Mouse (Mus musculus): ENCODE results near the gene Kmt2e.
A peak's percentile ranks its signal among the peaks of the same experiment; 100 is the strongest.

Gene Kmt2e

DNA sequence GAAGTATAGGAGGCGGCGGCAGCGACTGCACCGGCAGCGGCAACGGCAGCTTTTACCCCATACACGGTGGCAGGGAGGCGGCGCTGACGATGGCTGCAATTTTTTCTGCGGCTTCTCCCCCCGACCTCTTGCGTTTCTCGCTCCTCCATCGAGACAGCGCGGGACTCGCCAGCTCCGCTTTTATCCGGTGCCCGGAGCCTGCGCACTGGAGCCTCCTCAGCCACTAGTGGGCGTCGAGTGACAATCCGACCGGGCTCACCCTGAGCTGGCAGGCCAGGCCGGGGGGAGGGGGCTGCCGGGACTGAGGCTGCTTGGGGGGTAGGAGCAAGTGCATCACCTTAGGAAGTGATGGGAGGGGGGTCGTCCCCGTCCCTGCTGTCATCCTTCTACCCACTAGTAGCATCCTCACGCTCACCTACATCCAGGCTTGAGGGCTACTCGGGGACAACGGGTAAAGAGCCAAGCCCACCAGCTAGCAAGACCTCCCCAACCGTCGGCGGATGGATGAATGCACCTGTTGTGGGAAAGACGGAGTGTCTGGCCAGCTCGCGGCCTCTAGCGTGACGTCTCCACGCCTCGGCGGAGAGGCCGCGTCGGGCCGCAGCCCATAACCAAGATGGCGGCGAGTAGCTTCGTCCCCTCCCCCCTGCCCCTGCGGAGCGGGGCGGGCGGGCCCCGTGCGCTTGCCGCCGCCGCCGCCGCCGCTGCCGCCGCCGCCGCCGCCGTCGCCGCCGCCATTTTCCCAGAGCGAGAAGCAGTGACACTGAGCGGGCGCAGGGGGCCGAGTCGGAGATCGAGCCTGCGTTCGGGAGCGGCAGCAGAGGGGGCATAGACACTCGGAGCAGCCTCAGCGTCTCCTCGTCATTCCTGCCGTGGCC, at the start of gene Kmt2e:
Gene Kmt2e (plus strand): TSS at position 722 of the 878 bp plus-strand sequence.
- DNase-seq (ENCODE audit: low spot score): peak; percentile 86

- DNase-seq (ENCODE audit: low spot score): no peak
Observed at GRCm38 (mm10) chr5:23385136-23385535, 49.1 kb upstream of the Kmt2e start.

GRCm38 (mm10) chr5:23385763-23386217, 48.5 kb upstream of the Kmt2e start:
- DNase-seq (ENCODE audit: low spot score): no peak

- DNase-seq (ENCODE audit: low spot score): peak; percentile 79
Observed at GRCm38 (mm10) chr5:23386562-23387312, 47.5 kb upstream of the Kmt2e start.

DNA sequence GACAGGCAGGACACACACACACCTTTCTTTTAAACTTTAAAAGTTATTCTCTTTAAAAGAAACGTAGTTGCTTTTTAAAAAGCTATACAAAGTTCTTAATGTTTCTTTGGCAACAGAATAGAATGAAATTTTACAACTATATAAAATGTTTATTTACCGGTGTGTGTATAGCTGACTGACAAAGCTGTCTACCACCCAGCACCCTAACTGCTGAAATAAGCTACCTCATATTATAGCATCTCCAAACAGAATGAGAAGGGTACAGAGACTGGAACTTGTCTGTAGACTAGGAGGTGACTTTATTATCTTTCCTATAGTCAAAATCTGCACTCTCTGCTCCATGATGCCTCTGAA, 47.0 kb upstream of the Kmt2e start:
- no peak for DNase-seq (ENCODE audit: low spot score)

DNA sequence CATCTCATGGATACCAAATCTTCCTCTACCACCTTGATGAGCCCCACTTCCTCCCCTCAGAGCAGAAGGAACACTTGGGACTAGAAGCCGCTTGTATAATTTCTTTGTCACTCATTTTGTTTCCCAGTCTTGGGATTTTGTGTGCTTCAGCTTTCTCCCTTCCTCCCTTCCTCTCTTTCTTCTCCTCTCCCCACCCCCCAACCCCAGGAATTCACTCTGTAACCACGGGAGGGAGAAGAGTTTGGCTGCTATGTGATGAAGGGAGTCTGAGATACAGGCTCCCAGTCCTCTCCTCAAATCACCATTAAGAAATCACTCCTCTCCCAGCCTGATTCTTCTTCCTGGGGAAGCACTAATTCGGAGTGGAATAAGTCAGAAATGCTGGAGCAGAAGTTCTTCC, 46.1 kb upstream of the Kmt2e start:
- DNase-seq (ENCODE audit: low spot score): no peak

DNA sequence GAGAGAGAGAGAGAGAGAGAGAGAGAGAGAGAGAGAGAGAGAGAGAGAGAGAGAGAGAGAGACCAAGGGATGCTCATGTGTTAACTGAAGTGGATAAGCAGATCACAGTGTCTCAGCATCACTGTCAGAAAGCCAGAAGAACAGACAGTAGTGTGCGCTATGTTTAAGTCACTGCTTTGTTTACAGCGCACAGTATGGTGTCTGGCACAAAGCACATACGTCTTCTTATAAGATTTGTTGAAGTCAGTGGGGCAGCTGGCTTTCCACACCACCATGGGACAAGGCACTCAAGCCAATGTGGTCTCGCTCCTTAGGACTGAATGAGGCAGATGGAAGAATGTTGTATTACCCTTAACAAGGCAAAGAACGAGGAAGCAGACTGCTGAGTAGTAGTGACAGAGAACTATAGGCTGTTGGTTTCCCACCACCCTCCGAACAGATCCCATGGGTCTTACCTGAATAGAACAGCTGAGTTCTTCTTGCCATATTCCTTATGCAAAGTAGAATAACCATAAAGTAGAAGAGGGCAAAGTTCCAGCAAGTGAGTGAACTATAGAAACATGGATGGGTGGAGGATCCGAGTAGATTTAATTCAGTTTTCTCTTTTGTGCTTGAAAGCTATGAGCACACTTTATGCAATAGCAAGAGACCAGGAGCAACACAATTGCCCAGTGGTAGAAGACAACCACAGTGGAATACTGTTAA, 44.5 kb upstream of the Kmt2e start:
- DNase-seq (ENCODE audit: low spot score): no peak

- no peak for DNase-seq (ENCODE audit: low spot score)
Observed at GRCm38 (mm10) chr5:23391714-23392113, 42.5 kb upstream of the Kmt2e start.

- no peak for DNase-seq (ENCODE audit: low spot score)
Observed at GRCm38 (mm10) chr5:23393870-23394269, 40.4 kb upstream of the Kmt2e start.

- DNase-seq (ENCODE audit: low spot score): no peak
Observed at GRCm38 (mm10) chr5:23394366-23395145, 39.7 kb upstream of the Kmt2e start.

DNA sequence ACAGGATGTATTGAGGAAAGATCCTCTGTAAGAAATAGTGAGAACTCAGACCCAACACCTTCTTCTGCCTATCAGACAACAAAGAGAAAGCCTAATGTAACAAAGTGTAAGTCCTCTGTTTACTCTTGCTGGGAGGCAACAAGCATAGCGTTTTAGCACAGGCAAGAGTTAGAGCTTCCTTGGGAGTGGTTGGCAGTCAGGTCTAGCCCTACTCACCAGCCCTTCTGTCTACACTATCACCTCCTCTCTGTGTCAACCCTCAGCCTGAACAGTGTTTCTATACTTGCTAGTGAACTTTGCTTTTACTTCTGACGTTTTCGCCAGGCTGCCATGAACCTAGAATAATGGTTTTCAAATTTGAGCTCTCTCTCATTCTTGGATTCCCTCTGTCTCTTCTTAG, 38.5 kb upstream of the Kmt2e start:
- DNase-seq (ENCODE audit: low spot score): no peak

DNA sequence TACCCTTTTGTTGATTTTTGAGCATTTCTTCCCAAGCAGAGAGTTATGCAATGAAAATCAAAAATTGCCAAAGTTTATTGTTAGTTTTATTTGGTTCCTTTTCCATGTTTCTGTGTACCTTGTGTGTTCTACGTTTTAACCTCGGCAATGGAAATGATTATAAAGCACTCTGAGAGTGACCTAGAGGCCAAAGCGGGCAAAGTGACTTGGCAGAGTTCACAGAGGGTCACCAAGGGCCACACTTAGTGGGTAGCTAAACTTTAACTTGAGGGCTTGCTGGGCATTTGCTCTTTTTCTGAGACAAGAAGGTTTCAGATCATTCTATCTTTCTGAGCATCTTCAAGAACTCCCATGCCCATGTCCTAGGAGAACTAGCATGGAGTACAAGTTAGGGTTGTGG, 37.5 kb upstream of the Kmt2e start:
- no peak for DNase-seq (ENCODE audit: low spot score)

GRCm38 (mm10) chr5:23400156-23400555, 34.1 kb upstream of the Kmt2e start:
- DNase-seq (ENCODE audit: low spot score): no peak

GRCm38 (mm10) chr5:23400868-23401267, 33.4 kb upstream of the Kmt2e start:
- no peak for DNase-seq (ENCODE audit: low spot score)

GRCm38 (mm10) chr5:23401368-23401767, 32.9 kb upstream of the Kmt2e start:
- no peak for DNase-seq (ENCODE audit: low spot score)

- DNase-seq (ENCODE audit: low spot score): no peak
Observed at GRCm38 (mm10) chr5:23401999-23402398, 32.2 kb upstream of the Kmt2e start.

- no peak for DNase-seq (ENCODE audit: low spot score)
Observed at GRCm38 (mm10) chr5:23403161-23403560, 31.1 kb upstream of the Kmt2e start.

DNA sequence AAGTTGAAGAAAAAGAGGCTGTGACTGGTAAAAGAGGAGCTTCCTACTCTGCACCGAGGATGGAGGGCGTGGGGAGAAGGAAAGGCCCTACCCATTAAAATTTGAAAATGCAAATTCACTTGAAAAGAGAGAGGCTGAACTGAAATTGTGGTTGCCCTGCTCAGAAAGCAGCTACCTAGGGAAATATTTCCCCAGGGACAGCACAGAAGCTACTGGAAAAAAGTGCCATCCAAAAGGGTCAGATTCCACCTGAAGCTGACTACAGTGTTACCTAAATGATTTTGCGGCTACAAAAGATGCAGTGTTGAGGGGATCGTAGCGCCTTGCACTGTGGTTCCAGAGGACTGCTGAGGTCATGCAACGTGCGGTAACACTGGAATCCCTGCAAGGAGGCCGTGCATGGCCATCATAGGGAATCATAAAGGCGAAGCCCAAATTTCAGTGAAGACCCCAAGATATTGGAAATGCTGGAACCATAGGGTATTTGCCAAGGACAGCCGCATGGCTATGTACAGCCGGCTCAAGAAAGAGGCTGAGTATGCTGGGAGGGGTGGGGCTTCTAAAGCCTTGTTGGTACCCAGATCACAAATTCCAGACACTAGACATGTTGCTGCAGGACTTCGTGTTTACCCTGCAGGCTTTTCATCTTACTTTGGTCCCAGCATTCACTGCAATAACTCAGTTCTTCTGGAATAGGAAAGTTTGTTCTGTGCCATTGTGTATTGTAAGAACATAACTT, 28.4 kb upstream of the Kmt2e start:
- no peak for DNase-seq (ENCODE audit: low spot score)

DNA sequence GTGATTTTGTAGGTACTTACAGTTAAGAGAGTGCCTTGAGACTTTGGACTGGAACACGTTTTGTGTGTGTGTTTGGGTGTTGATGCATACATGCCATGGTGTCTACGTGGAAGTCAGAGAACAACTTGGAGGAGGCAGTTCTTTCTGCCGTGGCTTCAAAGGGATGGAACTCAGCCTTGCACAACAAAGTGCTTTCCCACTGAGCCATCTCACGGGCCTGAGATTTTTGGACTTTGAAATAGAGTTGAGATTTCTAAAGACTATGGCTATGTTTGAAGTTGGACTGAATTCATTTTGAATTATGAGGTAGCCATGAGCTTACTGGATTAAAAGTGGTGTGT, 27.9 kb upstream of the Kmt2e start:
- DNase-seq (ENCODE audit: low spot score): no peak

GRCm38 (mm10) chr5:23408106-23408505, 26.1 kb upstream of the Kmt2e start:
- DNase-seq (ENCODE audit: low spot score): no peak

DNA sequence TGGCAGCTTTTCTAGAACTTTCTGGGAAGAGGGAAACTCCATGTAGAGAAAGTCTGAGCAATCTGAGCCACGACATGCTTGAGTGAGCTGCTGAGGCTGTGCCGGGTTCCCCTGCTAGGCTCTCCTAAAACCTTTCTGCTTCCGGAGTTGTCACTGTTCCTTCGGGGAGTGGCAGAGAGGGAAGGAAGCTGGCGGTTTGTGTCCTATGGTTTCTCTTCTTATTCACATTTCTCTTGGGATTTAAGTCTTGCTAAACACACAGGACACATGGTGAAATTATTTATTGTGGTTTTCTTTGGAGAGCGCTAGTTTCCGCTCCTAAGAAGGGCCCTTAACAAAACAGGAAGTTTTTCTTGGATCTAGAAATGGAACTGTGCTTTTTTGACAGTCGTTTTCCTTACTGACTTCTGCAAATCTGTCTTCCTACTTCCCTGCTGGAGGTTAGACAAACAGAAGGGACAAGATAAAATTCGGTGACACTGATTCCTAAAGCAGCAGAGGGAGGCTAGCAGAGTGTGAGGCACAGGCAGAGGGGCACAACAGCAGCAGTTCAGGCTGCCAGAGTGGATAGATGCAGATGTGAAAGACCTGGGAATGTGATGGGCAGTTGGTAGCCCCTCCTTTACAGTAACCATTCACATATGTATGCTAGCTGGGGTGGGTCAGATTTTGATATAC, 24.1 kb upstream of the Kmt2e start:
- DNase-seq (ENCODE audit: low spot score): no peak

Data from ovary, adult 18-20 months (tissue).